Mouse (Mus musculus) cerebellum, adult 11 months (tissue): ENCODE results near the gene C1d.
A peak's percentile ranks its signal among the peaks of the same experiment; 100 is the strongest.
"Not testable (repeated sequence)": the region's sequence is repeated elsewhere in the genome, so short reads cannot be mapped to it uniquely, and the experiment has no call there.

Experiments used
- DNase-seq: peaks from one replicate; pipeline ENCODE4 v3.0.0; 2022

Gene C1d

DNA sequence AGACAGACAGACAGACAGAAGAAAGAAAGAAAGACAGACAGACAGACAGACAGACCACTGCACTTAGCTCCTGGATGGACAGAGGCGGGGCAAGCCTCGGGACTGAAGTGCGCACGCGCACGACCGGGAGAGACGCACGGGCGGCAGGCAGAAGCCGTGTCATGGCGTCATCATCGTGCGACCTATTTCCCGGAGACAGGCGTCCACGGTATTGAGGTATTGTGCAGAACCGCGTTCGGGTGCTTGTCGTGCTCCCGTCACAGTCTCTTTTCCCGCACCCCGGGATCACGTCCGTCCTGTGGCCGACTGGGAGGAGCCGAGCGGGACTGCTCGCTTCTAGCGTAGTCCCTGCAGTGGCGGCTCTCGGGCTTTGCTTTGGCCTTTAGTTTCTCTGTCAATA lies at the start of gene C1d:
Gene C1d, plus strand, starts transcription at position 137 of the 400 bp plus-strand sequence.
- peak; percentile 94 for DNase-seq

DNA sequence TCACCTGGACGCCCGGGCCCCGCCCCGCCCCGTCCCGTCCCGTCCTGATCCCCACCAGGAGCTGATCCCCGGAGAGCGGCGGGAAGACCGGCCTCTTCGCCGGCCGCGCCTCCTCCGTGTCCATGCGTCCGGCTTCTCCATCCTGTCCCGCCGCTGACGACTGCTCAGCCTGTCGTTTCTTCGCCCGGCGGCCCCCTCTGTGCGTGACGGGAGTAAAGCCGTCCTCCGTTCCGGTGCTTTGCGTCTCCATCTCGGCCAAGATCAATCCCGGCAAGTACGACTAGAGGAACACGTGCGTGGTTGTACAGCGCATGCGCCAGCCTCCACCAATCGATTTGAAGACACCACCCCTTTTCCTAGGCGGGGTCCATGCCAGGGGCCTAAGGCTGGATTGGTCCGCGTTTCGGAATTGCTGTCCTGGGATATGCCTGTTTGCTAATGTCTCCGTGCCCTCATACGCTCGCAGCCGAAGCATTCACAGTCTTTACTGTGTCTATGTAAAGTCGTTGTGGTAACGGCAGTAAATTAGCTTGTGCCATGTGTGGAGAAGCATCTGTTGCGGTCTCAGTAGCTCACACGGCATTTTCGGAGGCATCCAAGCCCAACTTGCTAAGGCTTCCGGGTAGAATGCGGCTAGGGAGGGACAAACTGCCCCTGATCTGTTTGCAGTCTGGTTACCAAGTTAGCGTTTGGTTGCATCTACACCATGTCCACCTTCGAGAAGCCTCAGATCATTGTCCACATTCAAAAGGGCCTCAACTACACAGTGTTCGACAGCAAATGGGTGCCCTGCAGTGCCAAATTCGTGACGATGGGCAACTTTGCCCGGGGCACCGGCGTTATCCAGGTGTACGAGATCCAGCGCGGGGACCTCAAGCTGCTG lies 45.9 kb upstream of the C1d start, which contains the start of gene Pno1:
Gene Pno1, minus strand, starts transcription at position 311 of the 883 bp plus-strand sequence.
- peak; percentile 96 for DNase-seq

DNA sequence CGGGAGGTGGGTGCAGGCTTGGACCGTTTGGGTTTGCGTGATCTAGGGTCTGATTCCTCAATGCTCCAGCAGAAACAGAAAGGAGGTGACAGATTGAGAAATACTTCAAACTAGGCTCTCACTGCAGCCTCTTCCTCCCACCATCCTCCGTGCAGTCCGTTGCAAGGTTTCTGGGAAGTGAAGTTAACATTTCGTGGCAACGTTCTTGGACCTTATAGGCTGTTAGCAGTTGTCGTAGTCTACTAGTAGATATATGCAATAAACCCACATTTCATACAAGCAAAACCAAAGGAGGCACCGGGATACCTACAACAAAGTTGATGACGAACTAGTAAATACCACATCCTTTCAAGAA lies 45.3 kb upstream of the C1d start:
- DNase-seq = no peak

DNA sequence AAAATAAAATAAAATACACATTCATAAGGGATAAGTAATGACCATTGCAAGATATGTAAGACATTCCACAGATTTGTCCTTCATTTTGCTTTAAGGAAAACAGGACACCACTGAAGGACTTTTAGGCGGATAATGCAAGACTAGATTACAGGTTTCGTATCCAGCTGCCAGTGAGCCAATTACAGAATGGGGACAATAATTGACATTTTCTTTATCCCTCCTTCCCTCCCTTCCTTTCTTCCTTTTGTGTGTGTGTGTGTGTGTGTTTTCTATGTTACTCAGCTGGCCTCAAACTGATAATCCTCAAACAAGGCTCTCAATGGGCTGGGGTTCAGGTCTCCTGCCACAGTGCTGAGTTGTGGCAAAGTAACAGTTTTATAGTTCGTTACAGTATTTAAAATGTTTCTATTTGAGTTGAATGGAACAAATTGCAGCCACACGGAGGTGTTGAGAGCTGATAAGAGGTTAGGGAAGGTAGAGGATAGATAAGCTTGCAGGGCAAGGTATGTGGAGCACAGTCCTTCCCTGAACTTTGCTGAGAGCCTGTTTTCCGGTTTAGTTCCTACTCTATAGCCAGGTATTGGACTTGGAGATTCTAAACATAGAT lies 44.4 kb upstream of the C1d start:
- no peak for DNase-seq

DNA sequence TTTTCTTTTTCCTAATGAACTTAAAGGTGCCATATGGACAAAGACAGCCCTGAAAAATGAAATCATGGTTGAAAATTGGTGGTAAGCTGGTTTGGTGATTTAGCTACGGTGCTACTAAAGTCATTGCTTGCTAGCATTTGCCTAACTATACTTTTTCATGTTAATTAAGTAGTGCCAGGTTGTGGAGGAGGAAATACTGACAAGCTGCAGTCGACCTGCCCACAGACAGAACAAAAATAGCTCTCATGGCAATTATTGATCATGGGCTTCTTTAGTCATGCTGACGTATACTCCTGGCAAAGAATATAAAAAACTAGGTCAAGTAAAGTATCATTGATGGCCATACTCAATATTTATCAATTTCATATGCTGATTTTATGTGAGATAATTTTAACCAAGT lies 41.9 kb upstream of the C1d start:
- DNase-seq = no peak

DNA sequence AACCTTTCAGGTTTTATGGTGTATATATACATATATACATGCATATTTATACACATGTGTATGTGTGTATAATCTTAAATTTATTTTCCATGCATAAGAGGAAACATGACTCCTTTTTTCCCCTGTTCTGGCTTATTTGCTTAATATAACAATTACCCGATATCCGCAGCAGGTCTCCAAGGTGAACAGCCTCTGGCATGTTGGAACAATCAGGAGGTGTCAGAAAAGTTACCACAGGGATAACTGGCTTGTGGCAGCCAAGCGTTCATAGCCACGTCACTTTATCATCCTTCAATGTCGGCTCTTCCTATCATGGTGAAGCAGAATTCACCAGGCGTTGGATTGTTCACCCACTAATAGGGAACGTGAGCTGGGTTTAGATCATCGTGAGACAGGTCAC lies 36.3 kb upstream of the C1d start:
- DNase-seq = no peak

DNA sequence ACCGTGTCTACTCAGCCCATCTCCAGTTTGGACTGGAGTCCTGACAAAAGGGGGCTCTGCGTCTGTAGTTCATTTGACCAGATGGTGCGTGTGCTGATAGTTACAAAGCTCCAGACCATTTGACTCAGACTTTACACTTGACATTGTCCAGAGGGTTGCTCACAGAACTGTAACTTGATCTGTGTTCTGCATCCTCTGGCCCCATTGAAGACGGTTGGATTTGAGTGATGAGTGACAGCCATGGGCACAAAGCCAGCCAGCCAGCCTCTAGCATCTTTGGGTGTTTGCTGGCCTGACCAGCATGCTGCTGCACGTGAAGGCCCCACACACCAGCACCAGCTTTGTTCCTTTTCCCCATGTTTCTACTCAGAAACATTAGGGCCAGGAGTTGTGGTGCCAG lies 24.6 kb upstream of the C1d start:
- no peak for DNase-seq

DNA sequence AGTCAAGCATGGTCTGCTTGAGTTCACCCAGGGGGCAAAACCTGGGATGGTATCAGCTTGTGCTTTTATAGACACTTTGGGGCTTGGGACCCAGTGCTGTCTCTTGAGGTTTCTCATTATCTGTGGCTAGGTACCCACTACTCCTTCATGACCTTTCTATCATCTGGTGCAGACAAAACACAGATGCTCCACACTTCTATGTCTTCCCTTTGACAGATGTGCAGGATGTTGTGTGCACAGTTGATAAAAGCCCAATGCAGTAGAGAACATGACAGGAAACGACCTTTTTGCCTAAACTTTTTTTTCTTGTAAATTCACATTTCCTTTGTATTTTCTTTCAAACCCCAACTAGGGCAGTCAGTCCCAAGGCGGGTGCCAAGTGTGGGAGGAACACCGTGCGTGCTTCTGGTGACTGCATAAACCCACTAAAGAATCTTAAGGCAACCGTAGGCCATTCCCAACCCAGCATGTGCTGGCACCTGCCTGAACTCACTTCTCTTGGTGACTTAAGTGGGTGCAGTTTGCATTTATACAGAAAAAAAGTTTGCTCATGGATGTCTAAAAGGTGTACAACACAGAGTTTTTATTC lies 20.8 kb upstream of the C1d start:
- DNase-seq = no peak

DNA sequence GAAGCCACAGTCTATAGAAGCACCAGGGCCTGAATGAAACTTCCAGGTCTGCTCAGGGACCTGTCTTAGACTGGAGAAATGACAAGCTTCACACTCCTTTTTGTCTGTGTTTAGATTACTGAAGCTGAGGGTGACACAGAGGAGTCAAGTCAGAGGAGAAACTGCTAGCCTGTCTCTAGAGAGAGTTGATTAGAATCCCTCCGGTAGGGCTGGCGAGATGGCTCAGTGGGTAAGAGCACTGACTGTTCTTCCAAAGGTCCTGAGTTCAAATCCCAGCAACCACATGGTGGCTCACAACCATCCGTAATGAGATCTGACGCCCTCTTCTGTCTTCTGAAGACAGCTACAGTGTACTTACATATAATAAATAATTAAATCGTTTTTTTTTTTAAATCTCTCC lies 18.8 kb upstream of the C1d start:
- not testable (repeated sequence) for DNase-seq

DNA sequence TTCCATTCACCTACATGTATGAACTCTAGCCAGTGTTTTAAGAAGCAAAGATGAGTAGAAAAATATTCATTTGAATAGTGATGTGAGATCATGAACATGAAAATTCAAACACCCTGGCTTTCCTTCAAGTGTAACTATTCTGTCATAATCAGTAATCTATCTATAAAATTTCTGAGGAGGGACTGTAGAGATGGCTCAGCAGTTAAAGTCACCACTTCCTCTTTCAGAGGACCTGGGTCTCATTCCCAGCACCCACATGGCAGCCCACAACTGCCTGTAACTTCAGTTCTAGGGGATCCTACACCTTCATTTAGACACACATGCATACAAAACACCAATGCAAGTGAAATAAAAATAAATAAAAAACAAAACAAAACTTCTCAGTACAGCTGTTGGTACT lies 8.7 kb upstream of the C1d start:
- no peak for DNase-seq

DNA sequence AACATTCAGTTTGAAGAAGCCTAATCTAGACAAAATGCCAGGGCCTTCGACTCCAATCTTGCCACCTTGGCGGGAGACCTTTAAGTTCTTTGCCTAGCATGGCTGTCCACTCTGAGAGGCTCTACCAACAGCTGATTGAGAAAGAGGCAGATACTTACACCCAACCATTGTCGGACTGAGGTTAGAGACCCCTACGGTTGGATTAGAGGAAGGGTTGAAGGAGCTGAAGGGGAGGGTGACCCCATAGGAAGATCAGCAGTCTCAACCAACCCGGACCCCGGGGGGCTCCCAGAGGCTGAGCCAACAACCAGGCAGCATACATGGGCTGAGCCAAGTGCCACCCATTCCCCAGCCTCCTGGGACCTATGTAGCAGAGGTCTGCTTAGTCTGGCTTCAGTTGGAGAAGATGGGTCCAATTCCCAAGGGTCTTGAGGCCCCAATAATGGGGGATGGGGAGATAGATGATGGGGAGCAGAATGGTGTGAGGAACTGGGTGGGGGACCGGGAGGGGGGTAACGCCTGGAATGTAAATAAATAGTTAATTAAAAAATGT lies 490 bp upstream of the C1d start:
- peak; percentile 27 for DNase-seq

DNA sequence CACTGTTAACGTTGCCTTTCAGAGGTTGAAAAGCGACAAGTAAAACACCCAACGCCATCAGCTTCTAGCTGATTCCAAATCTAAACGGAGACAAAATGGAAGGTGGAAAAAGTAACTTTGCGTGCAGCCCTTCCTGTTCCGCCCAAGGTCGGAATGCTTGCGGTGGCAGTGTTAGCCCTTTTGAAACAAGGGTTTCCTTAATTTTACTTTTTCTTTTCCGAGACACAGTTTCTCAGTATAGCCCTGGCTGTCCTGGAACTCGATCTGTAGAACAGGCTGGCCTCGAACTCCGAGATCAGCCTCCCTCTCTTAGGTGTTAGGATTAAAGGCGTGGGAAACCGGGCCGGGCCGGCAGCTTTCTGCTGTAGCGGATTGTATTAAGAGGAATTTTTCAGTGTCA lies 482 bp downstream of the C1d start:
- DNase-seq = peak; percentile 11

DNA sequence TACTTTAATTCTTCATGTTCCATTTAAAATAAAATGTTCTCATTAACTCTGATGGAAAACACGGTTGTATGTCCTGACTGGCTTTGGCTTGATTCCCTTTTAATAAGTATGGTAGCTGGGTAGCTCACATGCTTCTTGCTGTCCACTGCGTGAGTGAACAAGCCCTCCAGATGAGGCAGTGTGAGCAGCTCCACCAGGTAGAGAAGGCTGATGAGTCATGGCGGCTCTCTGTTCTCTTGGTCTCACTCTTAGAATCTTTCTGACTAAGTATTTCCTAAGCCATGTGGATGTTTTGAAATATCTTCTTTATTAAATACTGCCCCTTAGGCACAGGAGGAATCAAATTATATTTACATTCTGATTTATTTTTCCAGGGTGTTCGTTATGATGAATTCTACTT lies 9.8 kb downstream of the C1d start:
- no peak for DNase-seq

DNA sequence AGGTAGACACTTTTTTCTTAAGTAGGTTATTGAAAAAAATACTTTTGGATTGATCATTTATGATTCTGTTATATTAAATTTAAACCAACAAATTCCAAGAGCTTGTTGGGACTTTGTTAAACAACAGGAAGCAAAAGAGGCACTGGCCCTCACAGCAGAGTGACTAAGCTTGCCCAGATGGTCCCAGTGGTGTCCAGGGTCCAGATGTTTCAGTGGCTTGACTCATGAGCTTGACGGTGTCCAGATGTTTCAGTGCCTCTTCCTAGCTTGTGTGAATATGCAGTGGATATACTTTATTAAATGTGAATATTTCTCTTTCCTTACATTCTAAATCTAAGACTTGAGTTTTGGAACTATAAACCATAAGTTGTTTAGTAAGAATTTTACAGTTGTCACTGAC lies 11.4 kb downstream of the C1d start:
- no peak for DNase-seq

DNA sequence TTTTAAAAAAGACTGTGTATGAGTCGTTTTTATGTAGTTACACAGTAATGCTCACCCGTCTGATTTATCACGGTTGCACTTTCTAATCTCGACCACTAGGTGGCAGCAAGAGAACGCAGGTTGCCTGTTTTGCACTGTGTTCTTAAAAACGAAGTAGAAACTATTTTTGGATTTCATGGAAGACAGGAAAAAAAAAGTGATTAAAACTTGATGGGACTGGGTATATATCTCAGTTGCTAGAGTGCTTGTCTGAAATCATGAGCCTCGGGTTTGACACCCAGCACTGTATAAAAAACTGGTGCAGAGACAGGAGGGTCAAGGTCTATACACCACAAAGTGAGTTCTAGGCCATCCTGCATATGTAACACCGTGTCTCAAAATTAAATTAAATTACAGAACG lies 22.6 kb downstream of the C1d start:
- DNase-seq = peak; percentile 14

DNA sequence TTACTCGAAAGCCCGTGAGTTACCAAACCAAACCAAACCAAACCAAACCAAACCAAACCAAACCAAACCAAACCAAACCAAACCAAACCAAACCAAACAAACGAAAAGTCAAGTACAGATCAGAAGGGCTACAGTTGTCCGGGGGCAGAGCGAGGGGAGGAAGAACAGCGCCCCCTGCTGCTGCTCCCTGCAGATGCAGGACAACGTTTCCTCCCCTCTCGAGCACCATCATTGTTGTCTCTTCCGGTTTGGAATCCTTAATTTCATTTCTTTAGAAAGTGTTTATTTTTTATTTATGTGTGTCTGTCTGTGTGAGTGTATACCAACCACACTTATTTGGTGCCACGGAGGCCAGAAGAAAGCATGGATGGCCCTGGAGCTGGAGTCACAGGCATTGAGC lies 26.7 kb downstream of the C1d start:
- DNase-seq = no peak

DNA sequence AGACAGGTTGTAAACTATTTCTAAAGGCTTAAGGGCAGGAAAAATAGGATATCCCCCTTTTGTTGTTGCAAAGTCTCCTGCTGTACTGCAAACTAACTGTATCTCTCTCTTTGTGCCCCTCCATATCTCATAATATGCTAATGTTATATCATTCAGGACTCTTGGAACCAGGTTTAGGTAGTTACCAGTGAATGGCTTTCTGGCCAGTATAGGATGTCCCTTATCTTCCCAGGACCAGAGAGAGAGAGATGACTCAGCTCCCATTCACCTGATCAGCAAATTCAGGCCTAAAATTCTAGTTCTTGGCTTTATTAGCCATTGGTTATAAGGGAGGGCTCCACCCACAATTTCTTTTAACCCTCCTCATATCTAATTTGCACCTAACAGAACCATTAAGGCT lies 31.5 kb downstream of the C1d start:
- DNase-seq = no peak

DNA sequence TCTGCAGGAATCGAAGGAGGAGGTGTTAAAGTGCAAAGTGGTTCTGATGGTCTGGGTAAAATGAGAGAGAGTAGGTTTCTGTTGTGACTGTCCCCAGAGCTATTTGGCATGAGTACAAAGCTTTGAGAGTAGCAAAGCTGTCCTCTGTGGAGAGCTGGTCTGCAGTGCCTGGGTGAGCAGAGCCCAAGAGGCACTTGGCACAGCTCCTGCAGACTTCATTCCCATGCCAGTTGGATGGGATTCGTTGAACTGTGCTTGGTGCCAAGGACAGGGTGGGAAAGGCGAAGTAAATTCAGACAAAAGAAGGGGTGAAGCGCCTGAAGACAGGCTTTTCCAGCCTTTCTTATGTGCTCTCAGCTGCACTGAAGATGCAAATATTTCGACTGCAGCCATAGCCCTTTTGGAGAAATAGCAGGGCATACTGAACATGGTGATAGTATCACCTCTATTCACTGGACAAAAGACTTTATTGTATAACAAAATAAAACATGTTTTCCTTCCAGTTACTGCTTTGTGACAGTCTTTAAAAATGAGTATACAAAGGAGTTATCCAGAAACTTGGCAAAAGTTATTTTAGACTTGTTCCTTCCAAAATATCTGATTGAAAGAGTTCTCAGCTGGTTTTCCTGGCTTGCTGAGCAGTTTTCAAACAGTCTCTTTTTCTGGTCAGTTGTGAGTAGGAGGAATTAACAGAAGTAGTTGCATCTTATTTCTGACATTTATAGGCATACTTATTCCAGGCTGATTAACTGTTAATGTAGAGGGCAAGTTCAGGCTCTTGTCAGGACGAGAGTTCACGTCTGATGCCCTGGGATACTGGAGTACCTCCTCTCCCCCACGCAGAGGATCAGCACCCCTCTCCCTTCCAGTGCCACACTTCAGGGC lies 48.9 kb downstream of the C1d start:
- peak; percentile 35 for DNase-seq

DNA sequence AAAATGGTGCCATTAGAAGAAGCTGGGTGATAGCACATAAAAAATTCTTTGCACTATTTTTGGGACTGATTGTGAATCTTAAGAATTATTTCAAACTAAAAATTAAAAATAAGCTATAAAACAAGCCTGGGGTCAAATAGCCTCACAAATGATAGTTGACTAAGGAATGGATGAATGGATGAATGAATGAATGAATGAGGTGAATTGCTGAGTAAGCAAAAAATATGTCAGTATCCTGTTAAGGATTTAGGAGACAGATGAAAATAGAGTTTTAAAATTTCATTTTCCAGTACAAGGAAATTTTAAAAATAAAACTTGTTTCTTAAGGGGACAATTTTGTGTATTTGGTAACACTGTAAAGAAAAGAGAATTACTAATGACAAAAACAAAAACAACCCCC lies 50.1 kb downstream of the C1d start:
- DNase-seq = no peak
